Mouse (Mus musculus) 3T3-L1 (cell line): ENCODE measurements around the gene Rexo5.

ENCODE experiments used
- DNase-seq: peaks from one replicate; pipeline ENCODE4 v3.0.0-alpha.2; 2015; ENCODE audit warnings: low read depth, low spot score

Rexo5 gene

DNA sequence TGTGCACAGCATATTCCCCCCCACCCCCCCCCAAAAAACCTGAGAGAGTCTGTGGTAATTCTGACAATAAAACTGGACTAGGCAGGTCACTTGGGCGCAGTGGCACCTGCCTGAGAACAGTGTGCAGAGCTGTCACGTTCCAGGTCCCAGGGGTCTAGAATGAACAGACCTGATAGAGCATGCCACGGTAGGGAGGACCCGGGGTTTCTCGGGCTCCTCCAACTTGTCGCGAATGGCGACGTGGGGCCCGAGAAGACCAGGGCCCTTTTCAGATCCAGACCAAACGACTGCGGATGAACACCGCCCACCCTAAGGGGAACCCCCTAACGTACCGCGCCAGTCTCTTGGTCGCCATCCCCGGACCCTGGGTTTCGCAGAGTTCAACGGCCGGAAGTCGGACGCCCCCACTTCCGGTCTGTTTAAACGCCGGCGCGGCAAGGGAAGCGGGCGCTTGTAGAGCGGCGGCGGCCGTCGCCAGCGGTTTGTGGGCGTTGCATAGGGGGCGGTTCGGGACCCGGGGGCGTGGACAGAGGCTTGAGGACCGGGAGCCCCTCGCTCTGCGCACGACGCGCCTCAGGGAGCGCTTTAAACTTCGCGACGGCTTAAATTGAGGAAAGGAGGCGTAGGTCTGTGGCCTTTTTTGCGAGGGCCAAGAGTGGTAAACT, at the start of gene Rexo5, which contains the start of gene Eri2:
Gene Rexo5, plus strand, starts transcription at position 421 of the 665 bp plus-strand sequence.
Gene Eri2, minus strand, starts transcription at position 473 of the 665 bp plus-strand sequence.
- peak; percentile 84 for DNase-seq

DNA sequence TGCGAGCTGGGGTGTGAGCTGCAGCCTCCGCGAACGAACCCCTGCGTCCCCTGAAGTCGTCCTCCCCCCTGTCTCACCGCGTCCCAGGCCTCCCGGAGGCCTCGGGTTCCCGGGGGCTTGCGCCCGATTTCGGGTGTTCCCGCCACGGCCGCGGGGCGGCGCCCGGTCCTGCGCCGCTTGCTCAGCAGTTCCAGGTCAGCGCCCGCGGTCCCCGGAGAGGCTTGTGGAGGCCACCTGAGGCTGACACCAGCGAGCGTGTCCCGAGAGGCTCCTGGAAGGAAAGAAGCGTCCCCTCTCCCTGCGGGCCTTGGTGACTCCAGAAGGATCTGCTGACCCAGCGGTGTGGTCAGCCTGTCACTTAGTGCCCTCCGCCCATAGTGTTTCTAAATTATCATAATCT, 49.5 kb upstream of the Rexo5 start:
- no peak for DNase-seq

DNA sequence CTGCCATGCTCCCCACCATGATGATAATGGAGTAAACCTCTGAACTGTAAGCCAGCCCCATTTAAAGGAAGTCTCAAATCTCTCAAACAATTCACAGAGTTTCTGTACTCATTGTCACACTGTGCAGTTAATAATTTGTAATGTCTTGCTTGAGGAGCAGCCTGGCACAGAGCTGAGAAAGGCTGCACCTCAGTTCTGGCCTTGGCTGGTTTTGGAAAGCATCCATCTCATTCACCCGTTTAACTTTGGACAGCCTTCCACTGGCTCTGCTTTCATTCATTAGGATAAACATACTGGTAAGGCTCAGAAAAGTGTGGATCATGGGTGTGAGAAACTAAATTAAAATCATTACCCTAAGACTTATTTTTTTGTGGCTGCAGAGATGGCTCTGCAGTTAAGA, 47.9 kb upstream of the Rexo5 start:
- DNase-seq: no peak

DNA sequence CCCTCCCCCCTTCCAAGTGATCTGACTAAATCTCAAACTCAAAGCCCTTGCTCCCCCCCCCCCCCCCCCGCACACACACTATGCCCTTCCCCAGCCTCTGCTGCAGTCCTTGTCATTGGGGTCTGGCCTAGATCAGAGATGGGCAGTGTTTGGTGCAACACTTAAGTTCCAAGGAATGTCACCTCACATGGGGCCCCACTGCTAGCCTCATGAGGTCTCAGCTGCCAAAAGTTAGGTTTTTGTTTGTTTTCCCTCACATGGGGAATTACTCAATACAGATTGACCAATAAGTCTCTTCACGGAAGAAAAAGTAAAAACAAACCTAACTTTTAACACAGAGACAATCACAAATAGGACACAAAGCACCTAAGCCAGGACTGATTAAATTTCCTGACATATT, 45.0 kb upstream of the Rexo5 start:
- DNase-seq: no peak

DNA sequence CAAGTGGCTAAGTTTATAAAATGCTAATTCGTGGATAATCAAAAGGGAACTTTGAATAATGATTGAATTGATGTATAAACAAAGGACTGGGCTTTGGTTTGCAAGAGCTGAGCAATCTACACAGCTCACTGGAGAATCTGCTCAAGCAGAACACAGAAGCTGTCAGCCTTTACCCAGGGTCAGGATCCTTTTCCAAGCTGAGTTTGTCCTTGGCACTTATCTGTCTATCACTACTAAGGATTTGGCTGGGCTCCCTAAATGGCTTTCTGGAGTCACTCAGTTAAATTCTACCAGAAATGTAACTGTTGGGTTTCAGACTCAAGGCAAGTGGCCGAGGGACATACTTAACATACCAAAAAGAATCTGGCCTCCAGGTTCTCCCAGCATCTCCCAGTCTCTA, 43.9 kb upstream of the Rexo5 start:
- DNase-seq: no peak

DNA sequence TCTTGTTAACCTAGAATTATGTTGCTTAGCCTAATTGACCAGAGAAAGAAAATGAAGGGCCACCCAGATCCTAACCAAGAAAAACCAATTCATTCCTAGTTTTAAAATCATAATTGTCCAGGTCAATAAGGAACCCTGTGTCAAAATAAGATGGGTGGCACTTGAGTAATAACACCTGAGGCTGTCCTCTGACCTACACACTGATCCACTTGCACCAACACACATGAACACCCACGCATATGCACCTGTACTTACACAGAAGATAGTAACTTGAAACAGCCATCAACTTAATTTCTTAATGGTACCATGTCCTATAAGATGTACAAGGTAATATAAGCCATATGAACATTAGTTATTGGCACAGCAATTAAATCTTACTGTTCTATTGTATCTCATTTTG, 40.1 kb upstream of the Rexo5 start:
- DNase-seq: no peak

DNA sequence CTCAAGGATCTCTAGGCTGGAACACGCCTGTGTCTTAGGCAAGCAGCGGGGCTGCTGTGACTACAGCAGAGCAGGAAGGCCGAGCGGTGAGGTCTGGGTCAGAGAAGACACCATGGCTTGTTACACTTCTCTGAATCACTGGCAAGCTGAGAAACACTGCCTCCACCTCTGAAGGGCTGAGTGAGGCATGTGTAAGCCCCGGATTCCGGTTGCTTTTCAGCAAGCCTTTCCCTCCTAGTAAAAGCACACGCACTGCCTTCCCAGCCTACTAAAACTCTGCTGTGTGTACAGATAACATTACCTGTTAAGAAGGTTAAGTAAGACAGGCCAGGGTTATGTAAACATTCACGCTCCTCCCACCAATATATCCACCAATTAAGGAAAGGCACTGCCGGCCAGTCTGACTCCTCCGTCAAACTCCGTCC, 33.3 kb upstream of the Rexo5 start, which contains the start of gene Acsm3:
Gene Acsm3, plus strand, starts transcription at position 397 of the 425 bp plus-strand sequence.
- no peak for DNase-seq

DNA sequence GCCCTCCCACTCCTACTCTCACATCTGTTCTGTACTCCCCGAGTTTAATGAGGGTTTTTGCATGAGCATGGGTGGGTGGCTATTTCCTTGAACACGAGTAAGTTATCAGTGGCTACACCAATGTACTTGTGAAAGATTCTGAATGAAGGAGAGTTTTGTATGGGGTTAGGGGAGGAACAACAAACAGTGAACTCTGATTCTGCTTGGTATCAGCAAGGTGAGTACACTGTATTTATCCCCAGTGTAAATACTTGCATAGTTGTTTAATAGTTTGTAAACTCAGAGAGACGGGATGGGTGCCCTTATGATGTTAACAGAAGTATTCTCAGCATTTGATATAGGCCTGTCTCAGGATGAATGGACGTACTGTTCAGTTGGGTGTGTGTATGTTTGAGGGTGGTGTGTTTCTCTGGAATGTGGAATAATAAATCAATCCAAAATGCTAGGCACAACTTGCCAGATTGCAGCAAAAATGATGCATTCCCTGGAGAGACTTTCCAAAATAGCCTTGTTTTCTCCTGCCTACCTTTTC, 31.6 kb upstream of the Rexo5 start:
- DNase-seq: peak; percentile 1

DNA sequence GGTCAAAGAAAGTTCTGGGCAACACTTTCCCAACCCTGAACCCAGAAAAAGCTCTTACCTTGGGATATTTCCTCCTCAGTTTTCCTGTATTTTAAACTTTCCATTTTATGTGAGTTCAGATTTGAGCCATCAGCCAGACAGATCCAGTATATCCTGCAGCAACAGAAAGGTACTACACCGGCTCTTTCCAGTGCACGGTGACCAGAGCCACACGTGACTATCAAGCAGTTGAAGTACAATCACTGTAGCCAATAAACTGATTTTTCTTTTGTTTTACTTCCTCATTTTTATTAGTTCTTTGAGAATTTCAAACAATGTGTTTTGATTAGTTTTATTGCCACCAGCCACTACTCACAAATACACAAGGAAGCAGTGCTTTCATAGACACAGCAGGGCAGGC, 29.4 kb upstream of the Rexo5 start:
- no peak for DNase-seq

DNA sequence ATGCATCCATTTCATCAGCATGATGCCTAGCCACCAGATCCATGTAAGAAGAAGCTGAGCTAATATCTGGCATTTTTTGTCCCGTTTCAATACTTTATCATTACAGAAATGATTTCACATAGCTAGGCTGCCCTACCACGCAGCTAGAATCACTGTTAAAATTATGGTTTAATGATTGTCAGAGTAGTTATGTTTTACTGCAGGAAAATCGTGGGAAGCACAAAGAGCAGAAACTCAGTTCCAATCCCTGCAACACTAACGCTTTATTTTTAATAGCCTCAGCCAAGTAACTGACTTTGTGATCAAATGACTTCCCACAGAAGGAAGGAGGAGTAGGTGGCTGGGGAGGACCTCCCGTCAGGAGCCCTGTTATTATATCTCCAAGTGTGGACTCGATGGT, 26.8 kb upstream of the Rexo5 start:
- DNase-seq: no peak

DNA sequence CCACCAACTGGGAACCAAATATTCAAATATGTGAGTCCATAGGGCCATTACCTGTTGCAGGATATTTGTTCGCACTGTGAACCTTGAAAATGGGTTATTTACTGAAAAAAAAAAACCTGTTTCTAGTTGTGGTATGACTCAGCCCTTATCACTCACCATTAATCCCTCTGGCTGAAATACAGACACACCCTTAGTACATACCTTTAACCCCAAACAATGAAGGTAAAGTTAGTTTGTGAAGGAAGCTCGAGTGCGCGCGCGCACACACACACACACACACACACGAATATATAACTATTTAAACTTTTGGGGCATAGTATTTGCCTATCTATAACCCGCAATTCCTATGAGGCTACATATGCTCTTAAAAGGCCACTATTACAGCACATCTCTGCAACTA, 23.9 kb upstream of the Rexo5 start:
- no peak for DNase-seq

DNA sequence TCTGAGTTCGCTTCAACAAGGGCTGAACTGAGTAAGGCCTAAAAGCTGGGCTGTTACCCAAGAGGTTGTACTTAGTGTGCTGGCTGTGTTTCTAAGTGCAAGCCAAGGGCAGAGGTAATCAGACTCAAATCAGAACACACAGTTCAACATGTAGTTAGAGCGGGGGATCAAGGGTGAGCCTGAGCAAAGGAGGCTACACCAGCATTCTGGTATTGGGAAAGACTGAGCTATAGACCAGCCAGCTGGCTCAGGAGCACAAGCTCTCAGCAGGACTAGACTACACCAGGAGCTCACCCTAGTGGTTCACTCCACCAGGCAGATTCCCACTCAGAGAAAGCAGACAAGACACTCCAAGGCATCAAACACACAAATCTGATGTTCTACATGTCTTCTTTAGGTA, 10.4 kb upstream of the Rexo5 start:
- no peak for DNase-seq

DNA sequence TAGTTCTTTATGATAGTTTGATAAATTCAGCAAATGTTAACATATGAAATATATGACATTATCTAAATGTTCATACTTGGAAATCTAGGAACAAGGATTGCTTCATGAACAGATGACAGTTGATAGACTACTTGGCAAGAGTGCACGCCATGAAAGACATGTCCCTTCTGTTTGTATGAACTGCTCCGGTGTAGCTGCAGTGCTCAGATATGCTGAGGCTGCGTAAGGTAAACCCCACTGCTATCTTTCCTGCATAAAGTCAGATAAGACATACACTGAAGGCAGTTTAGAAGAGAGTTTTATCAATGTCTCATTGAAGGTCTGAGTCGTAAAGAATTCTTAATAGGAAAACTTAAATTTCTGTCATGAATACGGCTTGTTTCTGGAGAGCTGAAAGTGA, 8.9 kb upstream of the Rexo5 start:
- no peak for DNase-seq

DNA sequence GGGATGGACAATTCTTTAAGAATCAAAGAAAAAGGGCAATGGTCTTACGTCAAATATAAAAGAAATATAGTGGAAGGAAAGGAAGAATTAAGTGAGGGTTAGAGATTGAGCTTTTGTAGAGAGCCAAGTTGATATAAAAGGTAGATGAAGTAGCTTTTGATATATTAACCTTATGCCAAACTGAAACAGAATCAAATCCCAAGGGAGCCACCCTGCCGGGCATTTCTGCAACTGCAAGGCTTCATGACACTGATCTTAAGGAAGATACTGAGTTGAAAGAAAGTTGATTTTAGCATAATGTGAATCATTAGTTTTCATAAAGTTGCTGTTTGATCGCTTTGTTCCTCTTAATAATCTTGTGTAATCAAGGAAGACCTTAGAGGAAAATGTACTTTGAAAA, 4.8 kb upstream of the Rexo5 start:
- no peak for DNase-seq

DNA sequence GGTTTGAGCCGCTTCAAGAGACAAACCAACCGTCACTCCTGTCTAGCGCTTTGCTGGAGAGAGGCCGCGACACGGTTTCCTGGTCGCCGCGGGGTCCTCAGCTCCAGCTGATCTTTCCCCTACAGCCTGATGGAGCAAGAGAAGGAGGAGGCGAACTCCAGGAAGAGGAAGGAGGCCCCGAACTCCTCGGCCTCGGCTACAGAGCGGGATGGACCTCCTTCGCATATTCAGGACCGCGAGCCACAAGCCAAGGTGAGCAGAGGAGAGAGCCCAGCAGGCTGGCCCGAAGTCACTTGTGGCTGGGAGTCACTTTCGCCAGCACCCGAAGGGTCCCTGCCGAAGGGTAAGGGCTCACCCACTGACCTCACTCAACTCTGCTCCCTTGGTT, 439 bp downstream of the Rexo5 start:
- no peak for DNase-seq

DNA sequence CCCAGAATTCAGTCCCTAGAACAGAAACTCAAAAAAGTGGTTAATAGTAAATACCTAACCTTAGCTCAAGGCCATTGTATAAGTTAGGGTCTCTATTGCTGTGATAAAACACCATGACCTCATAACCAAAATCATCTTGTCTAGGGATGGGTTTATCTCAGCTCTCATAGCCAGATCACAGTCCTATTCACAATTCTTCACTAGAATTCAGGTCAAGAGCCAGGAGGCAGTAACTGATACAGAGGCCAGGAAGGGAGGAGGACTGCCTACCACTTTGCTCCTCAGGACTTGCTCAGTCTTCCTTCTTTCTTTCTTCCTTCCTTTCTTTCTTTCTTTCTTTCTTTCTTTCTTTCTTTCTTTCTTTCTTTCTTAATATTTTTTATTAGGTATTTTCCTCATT, 1.5 kb downstream of the Rexo5 start:
- DNase-seq: no peak

DNA sequence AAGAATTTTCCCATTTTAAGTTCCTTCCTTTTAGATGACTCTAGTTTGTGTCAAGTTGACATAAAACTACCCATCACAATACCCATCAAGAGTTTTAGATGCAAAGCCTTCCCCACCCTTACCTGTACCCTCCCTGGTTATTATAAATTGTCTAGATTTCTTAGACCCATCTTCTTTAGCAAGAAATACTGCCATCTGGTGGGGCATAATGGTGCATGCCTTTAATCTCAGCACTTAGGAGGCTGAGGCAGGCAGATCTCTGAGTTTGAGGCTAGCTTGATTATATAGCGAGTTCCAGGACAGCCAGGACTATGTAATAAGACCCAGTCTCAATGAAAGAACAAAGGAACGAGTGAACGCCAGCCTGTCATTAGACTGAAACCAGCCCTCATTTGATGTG, 6.7 kb downstream of the Rexo5 start:
- DNase-seq: peak; percentile 2

DNA sequence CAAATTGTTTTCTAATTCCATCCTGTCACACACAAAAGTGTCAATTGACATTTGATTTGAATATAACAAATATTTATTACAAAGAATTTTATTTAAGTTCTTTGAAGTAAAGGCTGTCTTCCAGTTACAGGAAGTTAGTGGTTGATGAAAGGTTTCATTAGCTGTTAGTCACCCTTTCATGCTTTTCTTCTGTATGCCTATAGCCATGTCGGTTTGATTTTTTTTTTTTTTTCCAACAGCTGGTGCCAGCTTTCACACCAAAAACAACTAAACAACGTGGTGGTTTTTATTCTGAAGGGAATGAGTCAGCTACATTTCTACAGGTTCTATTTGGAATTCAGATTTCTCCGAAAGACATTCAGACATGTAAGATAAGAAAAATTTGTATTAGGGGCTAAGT, 7.2 kb downstream of the Rexo5 start:
- DNase-seq: no peak

DNA sequence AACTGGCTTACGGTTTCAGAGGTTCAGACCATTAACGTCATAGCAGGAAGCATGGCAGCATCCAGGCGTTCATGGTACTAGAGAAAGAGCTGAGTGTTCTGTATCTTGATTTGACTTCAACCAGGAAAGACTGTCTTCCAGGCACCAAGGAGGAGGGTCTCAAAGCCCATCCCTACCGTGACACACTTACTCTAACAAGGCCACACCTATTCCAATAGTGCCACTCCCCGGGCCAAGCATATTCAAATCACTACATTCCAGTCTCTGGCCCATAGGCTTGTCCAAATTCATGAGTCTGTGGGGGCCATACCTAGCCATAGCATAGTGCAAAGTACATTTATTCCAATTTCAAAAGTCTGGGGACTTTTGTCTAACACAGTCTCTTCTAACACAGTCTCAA, 13.6 kb downstream of the Rexo5 start:
- DNase-seq: no peak

DNA sequence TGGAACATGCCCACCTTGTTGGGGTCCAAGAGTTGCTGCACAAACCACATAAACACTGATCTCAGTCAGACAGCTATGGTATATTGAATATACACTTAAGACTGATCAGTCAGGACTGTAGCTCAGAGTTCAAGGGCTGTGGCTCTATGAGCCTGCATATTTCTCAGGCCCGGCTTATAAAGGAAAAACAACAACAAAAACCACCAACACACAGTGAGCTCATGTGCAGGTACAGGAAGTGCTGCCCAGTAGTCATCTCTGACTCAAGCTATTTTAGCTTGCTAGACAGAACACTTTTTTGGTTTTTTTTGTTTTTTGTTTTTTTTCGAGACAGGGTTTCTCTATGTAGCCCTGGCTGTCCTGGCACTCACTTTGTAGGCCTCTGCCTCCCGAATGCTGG, 14.9 kb downstream of the Rexo5 start:
- no peak for DNase-seq

DNA sequence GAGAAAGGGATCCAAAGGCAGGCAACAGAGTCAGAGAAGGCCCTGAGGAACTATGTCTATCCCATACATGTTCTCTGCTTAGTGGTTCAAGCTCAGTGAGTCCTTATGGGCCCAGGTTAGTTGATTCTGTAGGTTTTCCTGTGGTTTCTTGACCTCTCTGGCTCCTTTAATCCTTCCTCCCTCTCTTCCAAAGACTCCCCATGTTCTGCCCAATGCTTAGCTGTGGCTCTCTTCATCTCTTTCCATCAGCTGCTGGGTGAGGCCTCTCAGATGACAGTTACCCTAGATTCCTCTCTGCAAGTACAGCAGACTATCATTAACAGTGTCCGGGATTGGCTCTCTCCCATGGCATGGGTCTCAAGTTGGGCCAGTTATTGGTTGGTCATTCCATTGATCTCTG, 41.6 kb downstream of the Rexo5 start:
- DNase-seq: no peak

DNA sequence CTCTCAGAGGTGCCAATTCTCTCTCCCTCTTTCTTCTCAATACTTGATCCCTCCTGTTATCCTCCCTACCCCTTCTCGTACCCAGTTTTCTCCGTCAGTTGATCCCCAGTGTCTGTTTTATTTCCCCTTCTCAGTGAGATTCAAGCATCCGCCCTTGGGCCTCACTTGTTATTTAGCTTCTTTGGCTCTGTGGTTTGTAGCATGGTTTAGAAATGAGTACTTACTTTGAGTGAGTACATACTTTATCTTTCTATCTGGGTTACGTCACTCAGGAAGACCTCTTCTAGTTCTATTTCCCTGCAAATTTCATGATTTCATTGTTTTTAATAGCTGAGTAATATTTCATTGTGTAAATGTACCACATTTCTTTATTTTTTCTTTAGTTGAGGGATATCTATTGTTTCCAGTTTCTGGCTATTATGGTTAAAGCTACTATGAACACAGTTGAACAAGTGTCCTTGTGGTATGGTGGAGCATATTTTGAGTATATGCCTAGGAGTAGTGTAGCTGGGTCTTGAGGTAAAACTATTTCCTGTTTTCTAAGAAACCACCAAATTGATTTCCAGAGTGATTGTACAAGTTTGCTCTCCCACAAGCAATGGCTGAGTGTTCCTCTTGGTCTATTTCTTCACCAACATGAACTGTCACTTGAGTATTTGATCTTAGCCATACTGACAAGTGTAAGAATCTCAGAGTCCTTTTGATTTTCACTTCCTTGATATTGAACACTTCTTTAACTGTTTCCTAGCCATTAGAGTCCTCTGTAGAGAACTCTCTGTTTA, 42.4 kb downstream of the Rexo5 start:
- DNase-seq: no peak

DNA sequence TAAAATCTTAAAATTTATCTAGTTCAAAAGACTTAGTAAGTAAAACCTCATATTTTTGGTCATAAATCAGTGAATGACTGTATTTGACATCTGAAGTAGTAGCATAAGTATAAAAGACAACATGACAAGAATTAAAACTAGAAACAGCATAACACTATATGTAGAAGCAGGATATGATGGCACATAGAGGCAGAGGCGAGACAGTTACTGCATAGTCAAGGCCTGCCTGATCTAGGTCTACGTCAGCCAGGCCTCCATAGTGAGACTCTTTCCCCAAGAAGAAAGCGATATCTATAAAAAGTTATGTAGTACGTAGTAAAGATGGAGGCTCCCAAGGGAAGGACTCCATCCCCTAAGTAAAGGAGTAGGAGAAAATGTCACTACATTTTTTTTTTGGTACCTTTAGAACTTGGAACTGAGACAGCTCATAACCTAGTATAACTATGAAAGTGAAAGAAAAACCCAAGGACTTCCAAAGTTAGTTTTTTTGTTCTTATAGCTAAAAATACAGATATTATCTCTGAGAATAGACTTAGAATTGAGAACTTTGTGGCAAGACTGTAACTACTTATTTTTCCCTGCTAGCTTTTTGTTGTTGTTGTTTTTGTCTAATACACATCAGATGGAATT, 48.1 kb downstream of the Rexo5 start:
- DNase-seq: no peak
